Mouse (Mus musculus): ENCODE data around the gene Pop4. TPM values are rescaled to one million over a fixed set of nuclear protein-coding genes. Genes with fewer than 3 reads are reported as not detected.
A peak's percentile ranks its signal among the peaks of the same experiment; 100 is the strongest.
"Not testable (repeated sequence)": the region's sequence is repeated elsewhere in the genome, so short reads cannot be mapped to it uniquely, and the experiment has no call there.

The Pop4 gene
- 69.2 and 75.5 TPM in 2 replicates for polyA plus RNA-seq (2016; fragmentation: Nextera tagmentation; extraction: Ambion mirVana)

GRCm38 (mm10) chr7:38270703-38271510, at the start of gene Pop4:
Pop4 (minus strand) TSS chr7:38271423.
- under 1% methylated on average over 38 of the region's 38 CpGs for WGBS
- H3K27ac ChIP-seq = peak within 1 kb of the TSS; percentile 69
- H3K4me3 ChIP-seq = peak within 1 kb of the TSS; percentile 76
- H3K36me3 ChIP-seq = peaks cover 23% of the 10 kb centered on the region
- ATAC-seq (ENCODE audit: insufficient number of reproducible peaks, insufficient read depth, low FRiP score, low TSS enrichment) = peak; percentile 85
- peak within 1 kb of the TSS; percentile 88 for H3K4me2 ChIP-seq (replicated peaks)
- H3K9ac ChIP-seq = peak within 1 kb of the TSS; percentile 81
- no peaks in the 10 kb centered on the region for H3K9me3 ChIP-seq
- H3K4me1 ChIP-seq = peaks cover 12% of the 10 kb centered on the region
- no peaks in the 10 kb centered on the region for H3K27me3 ChIP-seq

- Histone ChIP-seq H3K27ac (no peak overlapping the region), H3K4me1 (no peaks in the 10 kb centered on the region), H3K9ac (no peak overlapping the region), H3K9me3 (no peaks in the 10 kb centered on the region), H3K4me2 (replicated peaks) (no peak overlapping the region), H3K36me3 (no peaks in the 10 kb centered on the region), H3K27me3 (no peaks in the 10 kb centered on the region), H3K4me3 (no peak overlapping the region)
- no peak for ATAC-seq (ENCODE audit: insufficient number of reproducible peaks, insufficient read depth, low FRiP score, low TSS enrichment)
- 91% methylated on average over 2 of the region's 2 CpGs for WGBS
These were observed 49.4 kb upstream of the Pop4 start for GRCm38 (mm10) chr7:38320641-38321040.

GRCm38 (mm10) chr7:38282192-38282591, 11.0 kb upstream of the Pop4 start:
- not testable (repeated sequence) for H3K9me3 ChIP-seq; H3K9ac ChIP-seq; H3K4me3 ChIP-seq; ATAC-seq (ENCODE audit: insufficient number of reproducible peaks, insufficient read depth, low FRiP score, low TSS enrichment); H3K27me3 ChIP-seq; H3K36me3 ChIP-seq; H3K4me1 ChIP-seq; H3K27ac ChIP-seq; H3K4me2 ChIP-seq (replicated peaks)
- 25% methylated on average over 4 of the region's 4 CpGs for WGBS

- no peaks in the 10 kb centered on the region for H3K9me3 ChIP-seq
- H3K4me2 ChIP-seq (replicated peaks) = no peak overlapping the region
- H3K4me1 ChIP-seq = peaks cover 12% of the 10 kb centered on the region
- H3K27ac ChIP-seq = no peak overlapping the region
- peaks cover 7% of the 10 kb centered on the region for H3K36me3 ChIP-seq
- H3K4me3 ChIP-seq = no peak overlapping the region
- no peak for ATAC-seq (ENCODE audit: insufficient number of reproducible peaks, insufficient read depth, low FRiP score, low TSS enrichment)
- H3K27me3 ChIP-seq = no peaks in the 10 kb centered on the region
- H3K9ac ChIP-seq = no peak overlapping the region
These were observed 1.3 kb upstream of the Pop4 start for GRCm38 (mm10) chr7:38272551-38272950.

DNA sequence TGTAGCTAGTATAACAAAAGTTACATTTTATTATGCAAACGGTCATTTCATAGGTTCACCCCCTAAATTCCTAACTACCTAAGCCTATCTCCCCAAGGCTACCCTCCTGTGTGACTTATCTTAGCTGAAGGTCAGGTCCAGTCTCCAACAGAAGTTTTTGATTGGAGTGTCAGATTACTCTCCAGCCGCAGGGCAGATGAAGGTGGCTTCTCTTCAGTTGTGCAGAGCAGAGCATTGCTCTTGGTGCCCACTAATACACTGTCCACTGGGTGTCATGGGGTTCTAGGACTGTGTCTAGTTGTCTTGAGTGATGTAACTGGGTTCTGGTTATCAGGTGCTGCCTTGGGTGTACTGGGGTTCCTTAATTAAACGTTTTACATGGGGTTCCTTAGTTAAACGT, 636 bp upstream of the Pop4 start:
- Histone ChIP-seq H3K4me2 (replicated peaks) (peak overlapping the region; percentile 88), H3K4me3 (peak overlapping the region; percentile 76), H3K4me1 (peaks cover 12% of the 10 kb centered on the region), H3K9me3 (no peaks in the 10 kb centered on the region), H3K27me3 (no peaks in the 10 kb centered on the region), H3K27ac (no peak overlapping the region), H3K9ac (peak overlapping the region; percentile 81; the same call in 1 of the 2 replicates), H3K36me3 (peaks cover 14% of the 10 kb centered on the region)
- no peak for ATAC-seq (ENCODE audit: insufficient number of reproducible peaks, insufficient read depth, low FRiP score, low TSS enrichment)
- WGBS = 8% methylated on average over 4 of the region's 4 CpGs

DNA sequence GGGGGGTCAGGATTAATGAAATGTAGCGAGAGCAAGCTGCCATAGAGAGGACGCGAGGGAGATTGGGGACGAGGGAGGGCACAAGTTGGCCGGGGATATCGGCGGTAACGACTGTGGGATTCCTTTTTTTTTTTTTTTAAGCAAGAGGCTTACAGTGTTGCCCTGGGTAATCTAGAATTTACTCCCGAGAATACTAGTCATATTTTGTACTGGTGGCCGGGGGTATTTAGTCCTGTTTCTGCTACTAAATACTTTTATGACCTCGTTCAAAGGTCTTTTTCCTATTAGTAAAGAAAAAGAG, 238 bp upstream of the Pop4 start:
- peak overlapping the region; percentile 76 for H3K4me3 ChIP-seq
- H3K27ac ChIP-seq = peak overlapping the region; percentile 69
- peaks cover 12% of the 10 kb centered on the region for H3K4me1 ChIP-seq
- H3K4me2 ChIP-seq (replicated peaks) = peak overlapping the region; percentile 88
- no peaks in the 10 kb centered on the region for H3K9me3 ChIP-seq
- ATAC-seq (ENCODE audit: insufficient number of reproducible peaks, insufficient read depth, low FRiP score, low TSS enrichment) = peak; percentile 43; the same call in 1 of the 2 replicates
- H3K36me3 ChIP-seq = peaks cover 18% of the 10 kb centered on the region
- peak overlapping the region; percentile 81 for H3K9ac ChIP-seq
- 0% methylated on average over 11 of the region's 11 CpGs for WGBS
- H3K27me3 ChIP-seq = no peaks in the 10 kb centered on the region

GRCm38 (mm10) chr7:38267006-38267680, 4.1 kb downstream of the Pop4 start:
- H3K4me3 ChIP-seq = no peak overlapping the region
- no peaks in the 10 kb centered on the region for H3K27me3 ChIP-seq
- peaks cover 61% of the 10 kb centered on the region for H3K36me3 ChIP-seq
- WGBS = 89% methylated on average over 8 of the region's 8 CpGs
- no peak overlapping the region for H3K27ac ChIP-seq
- H3K4me2 ChIP-seq (replicated peaks) = no peak overlapping the region
- no peak for ATAC-seq (ENCODE audit: insufficient number of reproducible peaks, insufficient read depth, low FRiP score, low TSS enrichment)
- peaks cover 12% of the 10 kb centered on the region for H3K4me1 ChIP-seq
- H3K9me3 ChIP-seq = no peaks in the 10 kb centered on the region
- H3K9ac ChIP-seq = no peak overlapping the region

- no peaks in the 10 kb centered on the region for H3K9me3 ChIP-seq
- no peak overlapping the region for H3K4me2 ChIP-seq (replicated peaks)
- H3K27me3 ChIP-seq = no peaks in the 10 kb centered on the region
- no peak overlapping the region for H3K9ac ChIP-seq
- H3K4me3 ChIP-seq = no peak overlapping the region
- WGBS = 90% methylated on average over 5 of the region's 5 CpGs
- no peak for ATAC-seq (ENCODE audit: insufficient number of reproducible peaks, insufficient read depth, low FRiP score, low TSS enrichment)
- H3K4me1 ChIP-seq = no peaks in the 10 kb centered on the region
- no peak overlapping the region for H3K27ac ChIP-seq
- H3K36me3 ChIP-seq = peaks cover 64% of the 10 kb centered on the region
These were observed 8.8 kb downstream of the Pop4 start for GRCm38 (mm10) chr7:38262406-38262805.

DNA sequence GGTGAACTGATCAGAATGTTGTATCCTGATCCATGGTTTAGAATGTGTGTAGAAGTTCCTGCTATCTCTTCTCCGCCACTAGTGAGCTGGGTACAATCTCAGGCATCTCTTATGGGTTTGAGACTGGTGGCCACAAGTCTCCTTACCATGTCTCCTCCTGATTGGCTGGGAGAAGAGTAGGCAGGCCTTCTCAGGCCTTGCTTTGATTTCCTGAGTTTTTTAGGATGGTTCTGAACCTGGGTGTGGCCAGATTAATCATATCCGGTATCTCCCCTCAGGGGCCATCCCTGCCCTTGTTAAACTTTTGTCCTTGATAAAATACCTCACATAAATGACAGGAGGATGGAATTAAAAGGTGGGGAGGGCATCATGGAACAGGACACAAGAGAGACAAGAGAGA, 11.6 kb downstream of the Pop4 start:
- WGBS = 88% methylated on average over 2 of the region's 2 CpGs
- H3K27ac ChIP-seq = no peak overlapping the region
- H3K4me2 ChIP-seq (replicated peaks) = no peak overlapping the region
- no peak overlapping the region for H3K4me3 ChIP-seq
- ATAC-seq (ENCODE audit: insufficient number of reproducible peaks, insufficient read depth, low FRiP score, low TSS enrichment) = no peak
- no peaks in the 10 kb centered on the region for H3K27me3 ChIP-seq
- peaks cover 36% of the 10 kb centered on the region for H3K36me3 ChIP-seq
- H3K9ac ChIP-seq = no peak overlapping the region
- no peaks in the 10 kb centered on the region for H3K4me1 ChIP-seq
- H3K9me3 ChIP-seq = no peaks in the 10 kb centered on the region

DNA sequence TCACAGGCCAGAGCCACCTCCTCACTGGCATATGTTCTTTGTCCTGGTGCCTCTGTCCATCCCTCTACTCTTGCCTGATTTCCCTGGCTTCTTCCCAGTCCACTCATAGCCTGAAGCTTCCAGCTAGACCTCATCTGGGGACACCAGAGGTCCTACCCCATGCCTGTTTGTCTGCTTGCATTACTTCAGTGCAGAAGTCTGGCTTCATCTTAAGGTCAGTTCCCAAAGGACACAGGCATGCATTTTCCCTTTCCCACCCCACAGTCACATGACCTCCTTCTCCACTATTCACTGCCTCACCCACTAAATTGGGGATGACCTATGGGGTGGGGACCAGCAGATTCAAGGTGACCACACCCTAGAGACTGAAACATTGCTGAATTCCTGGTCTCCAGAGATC, 17.8 kb downstream of the Pop4 start:
- no peak for ATAC-seq (ENCODE audit: insufficient number of reproducible peaks, insufficient read depth, low FRiP score, low TSS enrichment)
- no peak overlapping the region for H3K9ac ChIP-seq
- H3K4me2 ChIP-seq (replicated peaks) = no peak overlapping the region
- H3K9me3 ChIP-seq = no peaks in the 10 kb centered on the region
- H3K4me3 ChIP-seq = no peak overlapping the region
- no peak overlapping the region for H3K27ac ChIP-seq
- H3K4me1 ChIP-seq = no peaks in the 10 kb centered on the region
- H3K36me3 ChIP-seq = no peaks in the 10 kb centered on the region
- no peaks in the 10 kb centered on the region for H3K27me3 ChIP-seq

- no peak overlapping the region for H3K9ac ChIP-seq
- no peaks in the 10 kb centered on the region for H3K27me3 ChIP-seq
- no peak overlapping the region for H3K27ac ChIP-seq
- no peak overlapping the region for H3K4me2 ChIP-seq (replicated peaks)
- H3K4me3 ChIP-seq = no peak overlapping the region
- no peaks in the 10 kb centered on the region for H3K9me3 ChIP-seq
- 62% methylated on average over 5 of the region's 5 CpGs for WGBS
- ATAC-seq (ENCODE audit: insufficient number of reproducible peaks, insufficient read depth, low FRiP score, low TSS enrichment) = no peak
- no peaks in the 10 kb centered on the region for H3K36me3 ChIP-seq
- H3K4me1 ChIP-seq = no peaks in the 10 kb centered on the region
These were observed 19.6 kb downstream of the Pop4 start for GRCm38 (mm10) chr7:38251494-38252216.

GRCm38 (mm10) chr7:38242417-38242816, 28.8 kb downstream of the Pop4 start:
- Histone ChIP-seq H3K9me3 (no peaks in the 10 kb centered on the region), H3K9ac (no peak overlapping the region), H3K4me1 (no peaks in the 10 kb centered on the region), H3K27ac (no peak overlapping the region), H3K27me3 (no peaks in the 10 kb centered on the region), H3K36me3 (no peaks in the 10 kb centered on the region), H3K4me2 (replicated peaks) (no peak overlapping the region), H3K4me3 (no peak overlapping the region)
- WGBS = 86% methylated on average over 4 of the region's 4 CpGs
- no peak for ATAC-seq (ENCODE audit: insufficient number of reproducible peaks, insufficient read depth, low FRiP score, low TSS enrichment)
